Mouse (Mus musculus): ENCODE measurements around the gene Rin3. TPM values are rescaled to one million over a fixed set of nuclear protein-coding genes. Genes with fewer than 3 reads are reported as not detected.

Gene Rin3
- total RNA-seq, 2 experiments from 2014 or later = 6.7 to 7.9 TPM

DNA sequence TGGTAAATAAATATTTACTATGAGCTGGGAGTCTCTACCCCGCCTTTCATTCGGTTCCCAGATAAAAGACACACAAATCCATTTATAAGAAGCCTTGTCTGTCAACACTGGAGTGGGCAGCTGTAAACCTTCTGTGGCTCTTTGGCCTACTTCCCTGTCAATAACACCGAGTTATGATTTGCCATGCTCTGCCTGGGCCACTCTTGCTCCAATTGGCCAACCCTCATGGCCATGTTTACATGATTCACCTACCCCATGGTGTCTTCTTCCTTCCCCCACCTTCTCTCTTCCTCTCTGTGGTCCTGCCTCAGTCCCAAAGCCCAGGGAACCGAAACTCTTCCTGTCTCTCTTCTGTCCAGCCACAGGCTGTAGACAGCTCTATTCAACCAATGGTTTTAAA lies 14.1 kb downstream of the Rin3 start:
- intact Hi-C loops (cut with DNase I) = no loop called here

DNA sequence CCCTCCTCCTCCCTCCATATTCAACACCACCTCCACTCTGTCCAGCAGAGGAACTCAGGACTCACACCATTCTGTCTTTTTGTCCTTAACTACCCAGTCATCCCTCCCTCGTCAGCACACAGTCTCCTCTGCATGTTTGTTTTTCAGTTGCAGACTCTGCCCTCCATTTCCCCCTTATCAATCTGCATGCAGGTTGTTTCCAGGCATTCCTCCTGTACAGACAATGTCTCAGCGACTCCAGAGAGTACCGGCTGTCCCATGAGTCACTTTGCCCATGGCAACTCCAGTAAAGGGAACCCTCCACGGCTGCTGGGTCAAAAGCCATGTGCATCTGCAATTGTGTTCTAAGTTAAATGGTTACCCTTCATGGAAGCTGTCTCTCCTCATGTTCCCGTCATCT lies 16.4 kb downstream of the Rin3 start:
- DNase-seq = no peak
- intact Hi-C loops (cut with DNase I) = no loop called here

More for the DNA sequence above, 14.1 kb downstream of the Rin3 start:
- DNase-seq = no peak

DNA sequence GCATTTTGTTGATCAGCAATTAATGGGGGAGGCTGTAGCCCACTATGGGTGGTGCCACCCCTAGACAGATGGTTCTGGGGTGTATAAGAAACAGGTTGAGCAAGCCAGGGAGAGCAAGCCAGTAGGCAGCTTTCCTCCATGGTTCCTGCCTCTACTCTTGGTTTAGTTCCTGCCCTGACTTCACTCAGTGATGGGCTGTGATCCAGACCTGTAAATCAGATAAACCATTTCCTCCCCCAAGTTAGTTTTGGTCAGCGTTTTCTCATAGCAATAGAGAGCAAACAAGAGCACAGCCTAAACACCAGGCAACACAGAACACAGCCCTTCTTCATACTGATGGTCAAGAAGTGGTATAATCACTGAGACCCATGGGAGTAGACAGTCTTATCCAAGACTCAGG lies 18.7 kb downstream of the Rin3 start:
- DNase-seq = no peak
- intact Hi-C loops (cut with DNase I) = no loop called here

DNA sequence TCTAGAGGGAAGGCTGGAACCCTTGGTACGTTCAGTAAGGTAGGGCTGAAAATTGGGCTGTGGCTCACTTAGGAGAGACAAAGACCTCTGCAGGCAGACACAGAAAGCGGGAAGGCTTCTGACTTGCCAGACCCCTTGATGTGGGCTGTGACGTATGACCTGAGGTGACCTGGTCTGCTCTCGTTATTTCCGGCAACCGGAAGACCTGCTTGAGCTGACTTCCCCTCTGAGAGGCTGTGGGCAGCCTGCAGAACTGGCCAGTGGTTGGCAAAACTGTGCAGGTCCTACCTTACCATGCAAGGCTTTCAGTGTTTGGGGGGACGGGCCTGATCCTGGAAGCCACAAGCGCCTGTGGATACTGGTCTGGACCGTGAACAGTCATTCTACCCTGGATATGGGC lies 19.5 kb downstream of the Rin3 start:
- DNase-seq = no peak
- intact Hi-C loops (cut with DNase I) = no loop called here

DNA sequence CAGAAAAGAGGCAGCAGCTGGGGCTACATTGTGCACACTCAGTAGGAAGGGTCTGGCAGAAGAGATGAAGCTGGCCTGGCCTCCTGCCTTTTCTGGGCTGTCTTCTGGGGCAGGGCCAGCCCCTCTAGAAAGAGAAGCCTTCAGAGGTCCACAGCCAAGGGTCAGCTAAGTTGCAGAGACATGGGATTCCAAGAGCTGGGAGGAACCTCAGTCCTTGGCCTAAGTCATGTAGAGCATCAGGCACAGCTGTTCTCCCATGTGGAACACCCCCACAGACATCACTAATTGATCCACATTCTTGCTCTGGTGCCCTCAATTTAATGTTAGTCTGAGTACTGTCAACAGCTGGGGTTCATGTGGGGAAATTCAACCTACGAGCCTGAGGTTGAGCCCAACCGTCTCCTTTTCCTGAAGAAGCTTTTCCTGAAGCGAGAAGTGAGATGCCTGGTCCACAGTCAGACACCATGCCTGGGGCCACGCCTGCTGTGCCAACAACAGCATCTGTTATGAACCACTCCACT lies 20.0 kb downstream of the Rin3 start:
- intact Hi-C loops (cut with DNase I) = no loop called here
- DNase-seq = peak; percentile 70 to 71

DNA sequence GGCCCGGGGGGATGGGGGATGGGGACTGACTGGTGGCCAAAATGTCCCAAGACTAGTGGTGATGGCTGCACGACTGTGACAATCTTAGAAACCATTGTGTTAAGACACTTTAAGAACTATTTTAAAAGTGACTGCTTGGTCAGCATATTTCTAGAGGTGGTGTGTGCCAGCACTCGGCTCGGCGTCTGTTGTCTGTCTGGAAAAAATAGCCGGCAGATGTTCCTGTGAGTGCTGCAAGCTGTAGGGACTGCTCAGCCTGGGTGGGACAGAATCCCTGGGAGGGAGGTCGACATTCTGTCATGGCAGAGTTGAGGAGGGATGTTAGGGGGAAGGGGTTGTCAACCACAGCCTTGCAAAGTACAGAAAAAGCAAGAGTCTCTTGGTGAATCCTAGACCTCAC lies 21.0 kb downstream of the Rin3 start:
- intact Hi-C loops (cut with DNase I) = no loop called here
- DNase-seq = no peak

DNA sequence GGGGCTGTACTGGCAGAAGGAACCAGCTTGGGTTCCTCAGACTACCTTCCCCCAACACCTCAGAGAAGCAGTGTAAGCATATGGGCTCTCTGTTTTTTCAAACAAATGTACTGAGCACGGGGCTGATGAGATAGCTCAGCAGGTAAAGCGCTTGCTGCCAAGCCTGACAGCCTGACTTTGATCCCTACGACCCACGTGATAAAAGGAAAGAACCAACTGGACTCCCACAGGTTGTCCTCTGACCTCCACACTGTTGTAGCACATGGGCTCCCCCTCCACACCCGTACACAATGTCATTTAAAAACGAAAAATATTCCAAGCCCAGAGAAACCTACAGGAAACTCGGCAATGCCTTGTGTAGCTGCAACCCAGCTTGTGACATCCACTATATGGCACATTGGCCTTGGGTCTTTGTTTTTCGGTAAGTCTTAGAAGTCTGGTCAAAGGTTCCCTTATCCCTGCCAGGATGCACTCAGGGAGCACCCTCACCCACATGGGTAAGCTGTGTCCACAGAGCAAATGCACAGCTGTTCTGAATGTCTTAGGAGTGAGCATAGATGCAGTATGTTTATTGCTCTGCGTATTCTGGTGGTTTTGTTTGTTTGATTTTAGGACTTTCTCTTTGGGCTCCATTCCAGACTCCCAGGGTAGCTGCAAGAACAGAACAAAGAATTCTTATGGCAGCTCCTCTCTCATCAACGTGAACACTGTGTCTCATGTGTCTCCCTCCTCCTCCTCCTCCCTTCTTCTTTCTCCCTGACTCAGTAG lies 22.4 kb downstream of the Rin3 start:
- DNase-seq = no peak
- intact Hi-C loops (cut with DNase I) = no loop called here

DNA sequence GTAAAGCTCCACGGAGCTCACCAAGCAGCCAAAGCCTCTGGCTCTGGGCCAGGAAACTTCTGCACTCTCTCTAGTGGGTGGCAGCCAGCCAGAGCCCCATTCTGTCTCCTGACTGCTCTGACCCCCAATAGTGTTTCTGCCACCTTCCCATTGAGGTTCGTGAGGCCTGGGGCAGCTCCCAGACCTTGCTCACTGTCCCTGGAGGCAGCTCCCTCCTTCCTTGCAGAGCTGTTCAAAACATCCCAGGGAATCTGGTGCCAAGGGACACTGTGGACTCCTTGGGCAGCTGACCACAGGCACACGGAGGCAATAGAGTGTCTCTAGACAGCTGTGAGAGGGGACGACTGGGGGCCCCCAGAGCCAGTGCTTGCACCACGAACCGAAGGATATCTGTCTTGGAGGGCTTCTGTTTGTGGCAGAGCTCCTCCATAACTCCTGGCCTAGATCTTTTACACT lies 25.2 kb downstream of the Rin3 start:
- intact Hi-C loops (cut with DNase I) = no loop called here
- peak in 1 of 2 experiments; percentile 51 for DNase-seq

DNA sequence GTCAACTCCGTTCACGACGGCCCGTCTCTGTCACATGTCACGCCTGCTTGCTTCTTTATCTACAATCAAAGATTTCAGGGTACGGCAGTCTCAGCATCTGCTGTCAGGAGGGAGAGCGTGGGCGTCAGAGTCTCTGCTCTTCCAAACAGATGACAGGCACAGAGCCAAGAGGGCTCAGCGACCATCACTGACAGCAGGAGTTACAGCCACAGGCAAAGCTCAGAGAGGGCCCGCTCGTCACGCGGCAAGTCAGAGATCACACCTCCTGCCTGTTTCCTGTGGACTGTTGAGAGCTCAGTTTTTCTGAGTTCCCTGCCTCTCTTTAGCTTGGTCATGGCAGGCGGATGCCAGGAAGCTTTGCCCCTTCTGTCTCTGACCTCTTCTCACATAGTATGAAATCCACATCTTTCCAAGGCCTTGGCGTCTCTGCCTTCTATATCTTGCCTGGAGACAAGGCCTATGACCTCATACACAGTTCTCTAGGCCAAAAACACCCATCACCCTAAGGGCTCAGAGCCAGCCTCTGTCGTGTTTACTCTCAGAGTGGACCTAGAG lies 25.7 kb downstream of the Rin3 start:
- intact Hi-C loops (cut with DNase I) = no loop called here
- DNase-seq = no peak

DNA sequence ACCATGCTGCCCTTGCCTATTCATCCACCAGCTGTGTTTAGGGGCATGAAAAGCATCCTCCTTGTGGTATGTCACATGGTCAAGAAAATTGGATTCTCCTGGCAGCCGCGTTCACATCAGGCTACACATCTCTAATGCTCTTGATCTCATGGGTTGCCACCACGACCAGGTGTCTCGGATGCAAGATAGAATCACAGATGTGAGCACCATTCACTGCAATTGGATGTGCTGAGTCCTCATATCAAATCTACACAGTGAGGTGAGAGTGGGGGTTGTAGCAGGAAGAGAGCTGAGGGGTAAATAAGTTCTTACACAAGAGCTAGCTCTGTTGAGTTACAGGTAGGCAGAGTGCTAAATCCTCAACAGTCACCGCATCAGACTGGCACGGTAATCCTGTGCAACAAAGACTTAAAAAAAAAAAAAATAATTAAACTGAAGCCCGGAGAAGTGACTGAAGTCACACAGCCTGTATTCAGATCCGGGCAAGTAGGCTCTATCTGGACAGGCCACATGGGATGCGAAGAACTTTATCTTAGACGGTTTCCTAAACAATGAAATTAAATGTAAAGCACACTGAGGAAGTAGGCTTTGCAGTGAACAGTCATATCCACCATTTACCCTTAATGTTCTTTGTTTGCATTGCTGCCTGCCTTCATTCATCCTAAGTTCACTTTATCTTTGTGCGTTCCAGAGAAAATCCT lies 26.4 kb downstream of the Rin3 start:
- intact Hi-C loops (cut with DNase I) = no loop called here
- no peak for DNase-seq

DNA sequence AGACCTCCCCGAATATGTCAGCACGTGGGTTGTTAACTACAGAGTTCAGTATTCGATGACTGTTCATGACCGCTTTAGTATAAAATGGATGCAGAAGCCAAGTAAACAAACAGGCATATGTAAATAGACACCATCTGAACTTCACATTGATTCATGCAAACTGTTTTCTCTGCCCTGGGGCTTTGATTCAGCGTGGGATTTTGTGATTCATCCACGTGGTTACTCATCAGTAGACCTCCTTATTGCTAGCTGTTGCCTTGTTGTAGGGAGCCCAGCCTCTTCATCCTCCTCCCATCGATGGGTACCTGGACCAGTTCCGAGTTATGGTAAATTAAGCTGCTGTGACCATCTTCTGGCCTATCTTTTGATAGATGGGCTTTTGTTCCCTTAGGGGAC lies 26.9 kb downstream of the Rin3 start:
- intact Hi-C loops (cut with DNase I) = no loop called here
- DNase-seq = no peak

DNA sequence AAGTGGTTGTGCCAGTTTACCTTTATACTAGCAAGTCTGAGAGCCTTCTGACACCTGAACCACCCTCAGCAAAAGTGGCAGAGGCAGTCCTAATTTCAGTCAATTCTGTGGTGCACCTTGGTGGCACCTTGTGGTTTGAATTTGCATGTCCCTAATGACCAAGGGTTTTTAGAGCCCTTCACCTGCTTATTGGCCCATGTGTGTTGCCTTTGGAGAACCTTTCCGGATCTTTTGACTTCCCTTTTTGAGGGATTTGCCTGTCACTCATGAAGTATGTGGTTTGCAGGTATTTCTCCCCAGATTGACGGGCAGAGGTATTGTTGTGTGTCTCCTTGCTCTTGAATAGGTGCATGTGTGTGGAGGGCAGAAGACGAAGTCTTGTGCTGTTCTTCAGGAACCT lies 27.4 kb downstream of the Rin3 start:
- no peak for DNase-seq
- intact Hi-C loops (cut with DNase I) = no loop called here

DNA sequence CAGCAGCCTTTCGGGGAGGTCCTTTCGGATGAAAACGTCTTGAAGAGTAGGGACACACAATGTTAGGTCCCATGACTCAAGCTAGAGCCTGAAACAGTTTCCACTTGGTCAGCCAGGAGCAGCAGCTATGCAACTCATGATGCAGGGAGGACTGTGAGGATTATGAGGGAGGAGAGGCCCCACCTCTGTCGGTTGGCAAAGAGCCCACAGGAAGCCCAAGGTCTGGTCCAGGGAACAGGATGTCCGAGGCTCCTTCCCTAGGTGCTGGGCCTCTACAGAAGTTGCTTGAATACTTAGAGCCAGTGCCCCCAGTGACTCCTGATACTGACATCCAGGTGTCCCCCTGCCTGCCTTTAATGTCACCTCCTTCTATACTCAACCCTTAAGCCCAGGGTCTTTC lies 28.6 kb downstream of the Rin3 start:
- intact Hi-C loops (cut with DNase I) = no loop called here
- no peak for DNase-seq

DNA sequence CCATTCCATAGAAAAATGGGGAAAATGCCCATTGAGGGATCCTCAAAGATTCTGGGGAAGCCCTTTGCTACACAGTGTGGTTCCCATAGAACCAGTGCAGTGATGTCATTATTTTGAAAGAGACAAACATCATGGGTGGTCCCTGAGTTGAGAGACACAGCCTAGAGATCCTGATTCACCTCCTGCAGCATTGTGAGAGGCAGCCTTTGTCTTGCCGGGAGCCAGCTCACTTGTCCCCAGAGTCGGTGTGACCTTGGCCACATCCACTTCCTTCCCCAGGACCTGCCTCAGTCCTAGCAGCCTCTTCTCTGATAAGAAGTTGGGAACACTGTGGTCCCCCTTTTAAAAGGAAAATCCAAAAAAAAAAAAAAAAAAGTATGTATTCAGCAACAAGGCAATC lies 36.3 kb downstream of the Rin3 start:
- intact Hi-C loops (cut with DNase I) = no loop called here

DNA sequence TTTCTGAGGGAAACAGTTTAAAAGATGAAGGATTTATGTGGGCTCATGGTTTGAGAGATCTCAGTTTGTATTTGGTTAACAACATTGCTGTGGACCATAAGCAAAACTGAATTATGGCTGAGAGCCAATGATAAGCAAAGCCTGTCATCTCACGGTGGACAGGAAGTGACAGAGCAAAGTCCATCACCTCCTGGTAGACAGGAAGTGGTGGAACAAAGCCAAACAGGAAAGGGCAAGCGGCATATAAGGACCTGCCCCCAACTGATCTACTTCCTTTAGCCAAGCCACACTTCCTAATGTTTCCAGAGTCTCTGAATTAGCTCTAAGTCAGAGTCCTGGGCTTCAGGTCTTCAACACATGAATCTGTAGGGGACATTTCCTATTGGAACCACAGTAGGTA lies 37.1 kb downstream of the Rin3 start:
- intact Hi-C loops (cut with DNase I) = no loop called here
- DNase-seq = no peak

More for the DNA sequence above, 36.3 kb downstream of the Rin3 start:
- DNase-seq = no peak

DNA sequence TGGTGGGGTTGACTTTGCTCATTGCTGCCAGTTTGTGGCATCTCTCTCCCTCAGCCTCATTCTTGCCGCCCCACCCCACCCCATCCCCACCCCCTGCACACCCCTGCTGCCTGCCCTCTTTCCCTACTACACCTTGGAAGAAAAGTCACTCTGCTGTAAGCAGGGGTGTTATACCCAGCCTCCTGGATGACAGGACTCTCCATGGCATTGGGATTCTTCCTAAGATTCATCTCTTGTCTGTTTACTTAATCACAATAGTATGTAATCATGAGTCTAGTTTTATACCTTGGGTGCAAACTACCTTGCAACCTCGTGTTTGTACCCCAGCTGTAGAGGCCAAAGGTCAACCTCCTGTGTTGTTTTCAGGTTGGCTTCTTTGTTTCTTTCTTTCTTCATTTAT lies 37.5 kb downstream of the Rin3 start:
- intact Hi-C loops (cut with DNase I) = no loop called here
- DNase-seq = no peak

DNA sequence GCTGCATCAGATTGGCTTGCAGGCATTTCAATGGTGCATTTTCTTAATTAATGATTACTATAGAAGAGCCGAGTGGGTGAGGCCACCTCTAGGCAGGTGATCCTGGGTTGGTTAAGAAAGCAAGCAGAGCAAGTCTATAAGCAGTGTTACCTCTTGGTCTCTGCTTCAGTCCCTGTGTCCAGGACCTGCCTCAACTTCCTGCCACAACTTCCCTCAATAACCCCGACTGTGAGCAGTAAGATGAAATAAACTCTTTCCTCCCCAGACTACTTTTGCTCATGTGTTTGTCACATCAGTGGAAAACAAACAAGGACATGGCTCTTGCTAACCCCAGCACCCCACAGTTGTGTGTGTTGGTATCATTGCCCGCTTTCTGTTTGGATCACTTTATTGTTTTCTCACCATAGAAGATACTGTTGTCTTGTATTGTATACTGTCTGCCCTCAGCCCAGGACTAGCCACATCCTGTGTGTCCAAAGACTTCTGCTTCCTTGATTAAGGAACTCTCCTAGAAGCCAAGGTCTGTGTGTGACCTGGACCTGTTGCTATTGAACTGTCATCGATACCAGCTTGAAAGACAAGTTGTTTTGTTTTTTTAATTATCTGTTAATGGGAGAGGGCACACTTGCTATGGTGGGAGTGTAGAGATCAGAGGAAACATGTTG lies 38.3 kb downstream of the Rin3 start:
- intact Hi-C loops (cut with DNase I) = no loop called here
- DNase-seq = no peak

DNA sequence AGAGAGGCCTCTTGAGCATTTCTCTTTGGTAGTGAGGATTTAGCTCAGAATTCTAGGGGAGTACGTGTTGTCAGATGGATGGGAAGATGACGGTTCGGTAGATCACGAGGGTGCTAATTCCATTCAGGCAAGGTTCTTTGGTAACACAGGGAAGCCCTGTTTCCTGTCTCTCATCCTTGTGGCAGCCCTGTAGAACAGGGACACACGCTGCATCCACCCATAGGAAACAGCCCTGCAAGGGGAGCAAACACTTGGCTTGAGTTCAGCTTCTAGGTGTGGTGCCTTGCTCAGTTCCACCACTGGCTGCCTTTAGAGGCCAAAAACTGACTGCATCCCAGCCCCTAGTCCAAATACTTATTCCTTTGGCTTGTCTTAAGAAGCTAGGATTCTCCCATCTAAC lies 39.0 kb downstream of the Rin3 start:
- DNase-seq = no peak
- intact Hi-C loops (cut with DNase I) = no loop called here

DNA sequence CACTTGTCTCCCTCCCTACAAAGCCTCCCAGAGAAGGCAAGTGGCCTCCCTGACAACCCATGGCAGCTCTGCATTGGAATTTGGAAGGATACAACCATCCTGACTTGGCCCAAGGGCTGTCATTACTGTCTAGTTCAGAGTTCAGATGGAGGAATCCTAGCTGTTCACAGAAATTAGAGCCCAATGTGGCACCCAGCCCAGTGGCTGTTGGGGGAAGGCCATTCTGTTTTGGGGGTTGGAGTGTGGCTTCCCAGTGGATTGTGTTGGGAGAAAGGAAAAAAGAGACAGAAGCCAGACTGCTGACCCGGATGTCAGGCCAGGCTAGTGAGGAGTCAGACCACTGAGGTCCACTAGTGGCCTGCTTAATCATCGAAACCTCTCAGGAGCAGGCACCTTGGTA lies 40.5 kb downstream of the Rin3 start:
- intact Hi-C loops (cut with DNase I) = no loop called here

DNA sequence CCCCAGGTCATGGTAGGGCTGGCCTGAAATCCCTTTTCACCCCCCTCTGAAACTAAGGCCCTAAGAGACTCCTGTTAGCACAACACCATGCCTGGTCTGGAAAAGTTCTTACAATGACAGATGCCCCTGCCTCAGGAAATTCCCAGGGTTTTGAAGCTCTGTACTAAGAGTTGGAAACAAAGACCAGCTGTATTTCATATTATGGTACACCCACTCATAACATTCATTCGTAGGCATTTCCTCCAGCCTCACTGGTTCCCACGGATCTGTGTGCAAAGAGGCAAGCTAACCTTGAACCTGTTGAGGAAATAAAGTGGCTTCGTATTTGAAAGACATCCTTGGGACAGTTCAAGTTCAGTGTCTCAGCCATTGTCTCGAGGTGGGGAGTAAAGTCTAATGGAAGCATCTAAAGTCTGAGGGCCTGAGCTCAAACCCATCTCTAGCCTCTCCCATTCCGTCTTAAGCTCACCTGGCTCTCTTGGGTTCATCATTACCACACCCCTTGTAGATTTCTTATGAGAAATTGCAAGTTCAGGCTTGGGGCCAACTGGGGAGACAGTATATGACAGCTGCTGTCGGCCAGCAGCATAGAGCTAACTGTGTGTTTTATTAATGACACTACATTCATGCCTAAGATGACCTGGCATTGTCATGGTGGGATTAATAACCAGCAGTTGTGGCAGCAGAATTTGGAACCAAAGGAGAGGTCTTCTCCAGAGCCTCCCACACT lies 41.5 kb downstream of the Rin3 start:
- DNase-seq = no peak
- intact Hi-C loops (cut with DNase I) = no loop called here

More for the DNA sequence above, 40.5 kb downstream of the Rin3 start:
- peak in 1 of 2 experiments; percentile 57 for DNase-seq

DNA sequence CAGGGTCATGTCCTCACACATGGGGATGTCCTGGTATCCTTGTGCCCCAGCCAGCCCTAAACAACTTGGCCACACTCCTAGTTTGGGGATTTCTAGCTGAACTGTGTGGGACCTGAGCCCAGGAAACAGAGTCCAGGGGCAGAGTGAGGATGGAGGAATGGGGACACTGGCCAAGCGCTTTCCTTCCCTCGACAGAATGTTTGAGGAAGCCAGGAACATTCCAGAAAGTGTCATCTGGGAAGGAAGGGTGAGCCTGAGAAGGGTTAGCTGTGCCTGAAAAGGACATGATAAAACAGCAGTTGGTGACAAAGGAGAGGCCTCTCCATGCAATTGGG lies 42.0 kb downstream of the Rin3 start:
- DNase-seq = peak in 1 of 2 experiments; percentile 27
- intact Hi-C loops (cut with DNase I) = no loop called here

Measured in gastrocnemius, postnatal 36 days (tissue).